Mouse (Mus musculus) bone marrow macrophage, adult 2 months (primary cell): ENCODE measurements around the gene Trim50.

ENCODE experiments used
- CTCF ChIP-seq: IDR thresholded peaks from 2 replicates; pipeline ENCODE4 v1.5.1; 2012; ENCODE audit warnings: low read depth, mild to moderate bottlenecking, low read length, moderate library complexity
- POLR2A ChIP-seq: IDR thresholded peaks from 2 replicates; pipeline ENCODE4 v1.6.1; 2012; ENCODE audit warnings: mild to moderate bottlenecking, low read depth, low read length, borderline replicate concordance

GRCm38 (mm10) chr5:135381356-135381925 is 28.3 kb downstream of the Trim50 start:
- no peak for TF ChIP-seq CTCF
- TF ChIP-seq POLR2A: no peak
